Mouse (Mus musculus) embryonic facial prominence, embryonic 14.5 days (tissue): ENCODE measurements at regions not wholly inside any gene's neighbourhood (a gene's known extent, or its start where the extent isn't known, plus 50 kb on each side); places are given as distances from the start of the nearest gene placed in this dataset.

ENCODE experiments used
- ATAC-seq: fragments of 200-750 bp; cut with Nextera tagmentation; 2 replicates; pipeline ENCODE4 v1.8.0; 2017; ENCODE audit warnings: low read depth, moderate number of reproducible peaks, moderate TSS enrichment
- DNase-seq: peaks from one replicate; pipeline ENCODE4 v3.0.0-alpha.2; 2015; ENCODE audit warnings: low spot score
- H3K27ac ChIP-seq: fragments of 300-500 bp; sonication (generic); replicated peaks from 2 replicates; pipeline ENCODE4 v1.5.1; 2014; ENCODE audit warnings: low read depth, mild to moderate bottlenecking, low read length, moderate library complexity
- H3K27me3 ChIP-seq: fragments of 300-500 bp; sonication (generic); replicated peaks from 2 replicates; pipeline ENCODE4 v1.6.1; 2014; ENCODE audit warnings: low read length; ENCODE audit not compliant: control insufficient read depth, insufficient read depth
- H3K36me3 ChIP-seq: fragments of 300-500 bp; sonication (generic); 2 replicates; pipeline ENCODE4 v1.6.1; 2014; ENCODE audit warnings: low read length, mixed read lengths; ENCODE audit not compliant: control insufficient read depth, insufficient read depth
- H3K4me1 ChIP-seq: fragments of 300-500 bp; sonication (generic); 2 replicates; pipeline ENCODE4 v1.6.1; 2014; ENCODE audit warnings: antibody characterized with exemption, low read length; ENCODE audit not compliant: control insufficient read depth, insufficient read depth
- H3K4me2 ChIP-seq: fragments of 300-500 bp; sonication (generic); 2 replicates; pipeline ENCODE4 v1.6.1; 2014; ENCODE audit warnings: low read depth, mild to moderate bottlenecking, low read length, moderate library complexity, mixed read lengths
- H3K4me3 ChIP-seq: fragments of 300-500 bp; sonication (generic); 2 replicates; pipeline ENCODE4 v1.5.1; 2014; ENCODE audit warnings: low read depth, mild to moderate bottlenecking, low read length
- H3K9ac ChIP-seq: fragments of 300-500 bp; sonication (generic); 2 replicates; pipeline ENCODE4 v1.6.1; 2014; ENCODE audit warnings: low read depth, mild to moderate bottlenecking, low read length, moderate library complexity, mixed read lengths
- H3K9me3 ChIP-seq: fragments of 300-500 bp; sonication (generic); 2 replicates; pipeline ENCODE4 v1.6.1; 2016; ENCODE audit warnings: low read length; ENCODE audit not compliant: control insufficient read depth
- WGBS: fragments of 180-500 bp; shearing (Covaris S2); extraction: QIAGEN DNeasy Blood & Tissue Kit; methylation state at CpG from one replicate; pipeline ENCODE4 v1.1.7; 2014; 5-methylcytosine and 5-hydroxymethylcytosine counted together

DNA sequence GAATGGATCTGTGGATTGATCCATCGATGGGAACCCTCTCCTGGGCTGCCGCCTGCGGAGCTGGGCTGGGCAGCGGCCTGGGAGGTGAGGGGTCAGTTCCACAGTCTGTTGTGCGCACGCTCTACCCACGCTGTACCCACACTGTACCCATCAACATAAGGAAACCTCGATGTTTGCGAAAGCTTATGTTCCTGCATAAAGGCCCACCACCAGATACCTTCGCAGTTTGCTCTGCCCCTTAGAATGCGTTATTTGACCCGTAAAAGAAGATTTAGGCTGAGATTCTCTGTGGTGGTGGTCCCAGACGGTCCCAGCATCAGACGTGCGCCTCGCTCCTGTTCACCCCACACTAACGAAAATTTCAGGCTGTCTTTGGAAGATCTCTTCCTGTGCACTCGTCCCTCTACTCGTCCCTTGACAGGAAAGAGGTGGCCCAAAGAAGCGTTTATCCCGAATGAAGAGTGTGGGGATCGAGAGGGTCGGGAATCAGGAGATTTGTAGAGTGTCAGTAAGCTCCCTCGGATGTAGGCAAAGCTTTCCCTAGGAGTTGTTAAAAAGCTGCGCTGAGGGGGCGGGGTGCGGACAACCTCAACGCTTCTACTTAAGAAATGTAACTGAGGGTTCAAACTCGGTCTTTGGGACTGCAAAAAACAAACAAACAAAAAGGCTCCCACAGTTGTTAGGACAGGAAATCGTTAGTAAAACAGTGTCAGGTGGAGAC is 123.9 kb downstream of the Tmem161b start:
- no peak overlapping the region for H3K4me2 ChIP-seq
- H3K36me3 ChIP-seq = no peaks in the 10 kb centered on the region
- peak; percentile 16 for DNase-seq
- peaks cover 3% of the 10 kb centered on the region for H3K4me1 ChIP-seq
- no peak overlapping the region for H3K4me3 ChIP-seq
- WGBS = 2% methylated on average over 30 of the region's 30 CpGs
- H3K9me3 ChIP-seq = no peaks in the 10 kb centered on the region
- no peak overlapping the region for H3K27ac ChIP-seq
- no peak for ATAC-seq
- peaks cover 62% of the 10 kb centered on the region for H3K27me3 ChIP-seq
- no peak overlapping the region for H3K9ac ChIP-seq

DNA sequence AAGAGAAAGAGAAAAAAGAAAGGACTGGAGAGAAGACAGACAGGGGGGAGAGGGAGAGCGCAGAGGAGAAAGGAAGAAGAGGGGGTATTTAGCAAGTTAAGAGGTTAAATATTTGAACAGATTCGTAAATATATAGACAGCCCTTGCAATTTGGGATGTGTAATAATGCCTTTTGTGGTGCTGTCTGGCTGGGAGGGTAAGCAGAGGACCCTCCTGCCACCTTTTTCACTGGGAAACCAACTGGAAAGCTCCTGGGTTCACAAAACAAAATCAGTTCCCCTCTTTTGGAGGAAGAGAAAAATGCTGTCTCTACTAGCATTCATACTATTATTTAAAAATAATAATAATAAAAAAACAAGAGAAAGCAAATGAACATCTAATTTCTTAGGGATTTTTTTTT is 124.5 kb downstream of the Tmem161b start:
- H3K27ac ChIP-seq = no peak overlapping the region
- DNase-seq (no peak), ATAC-seq (no peak)
- H3K27me3 ChIP-seq = peaks cover 62% of the 10 kb centered on the region
- peaks cover 3% of the 10 kb centered on the region for H3K4me1 ChIP-seq
- H3K9ac ChIP-seq = no peak overlapping the region
- WGBS = 0% methylated on average over 2 of the region's 2 CpGs
- no peaks in the 10 kb centered on the region for H3K9me3 ChIP-seq
- H3K4me2 ChIP-seq = no peak overlapping the region
- H3K36me3 ChIP-seq = no peaks in the 10 kb centered on the region
- H3K4me3 ChIP-seq = no peak overlapping the region

DNA sequence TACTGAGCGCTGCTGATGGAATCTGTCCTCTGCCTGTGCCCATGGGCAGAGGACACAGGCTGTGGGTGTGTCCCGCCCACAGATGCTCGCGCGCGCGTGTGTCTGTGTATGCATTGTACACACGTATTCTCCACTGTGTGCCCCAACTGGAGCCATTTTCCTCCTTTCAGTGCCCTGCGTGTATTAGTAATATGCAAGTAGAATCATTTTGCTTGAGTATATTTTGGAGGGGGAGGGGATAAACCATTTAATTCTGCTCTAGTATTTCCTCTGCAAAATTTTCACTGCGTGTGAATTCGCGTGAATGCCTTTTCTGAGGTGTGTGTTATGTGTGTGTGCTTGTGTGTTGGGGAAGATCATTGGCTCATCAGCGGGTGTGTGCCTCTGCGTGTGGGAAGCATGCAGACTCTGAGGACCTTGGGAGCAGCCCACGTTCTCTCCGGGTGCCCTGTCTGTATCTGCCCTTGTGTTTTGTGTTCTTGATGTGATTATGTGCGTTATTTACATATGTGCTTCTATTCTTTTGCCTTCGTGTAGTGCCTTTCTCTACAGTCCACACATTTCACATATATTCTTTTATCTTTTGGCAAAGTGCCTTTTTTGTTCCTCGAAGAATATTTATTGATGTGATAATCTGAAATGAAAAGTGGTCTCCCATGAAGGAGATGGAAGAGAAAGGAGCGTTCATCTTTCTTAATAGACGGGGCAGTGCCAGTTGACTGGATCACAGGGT is 125.3 kb downstream of the Tmem161b start:
- ATAC-seq = no peak
- Histone ChIP-seq H3K27ac (no peak overlapping the region; the same call in 1 of the 2 replicates), H3K9me3 (no peaks in the 10 kb centered on the region), H3K4me2 (peak overlapping the region; percentile 86), H3K4me1 (peaks cover 3% of the 10 kb centered on the region), H3K27me3 (peaks cover 55% of the 10 kb centered on the region), H3K36me3 (no peaks in the 10 kb centered on the region), H3K4me3 (peak overlapping the region; percentile 31), H3K9ac (peak overlapping the region; percentile 32; the same call in 1 of the 2 replicates)
- no peak for DNase-seq
- WGBS = 1% methylated on average over 21 of the region's 21 CpGs

DNA sequence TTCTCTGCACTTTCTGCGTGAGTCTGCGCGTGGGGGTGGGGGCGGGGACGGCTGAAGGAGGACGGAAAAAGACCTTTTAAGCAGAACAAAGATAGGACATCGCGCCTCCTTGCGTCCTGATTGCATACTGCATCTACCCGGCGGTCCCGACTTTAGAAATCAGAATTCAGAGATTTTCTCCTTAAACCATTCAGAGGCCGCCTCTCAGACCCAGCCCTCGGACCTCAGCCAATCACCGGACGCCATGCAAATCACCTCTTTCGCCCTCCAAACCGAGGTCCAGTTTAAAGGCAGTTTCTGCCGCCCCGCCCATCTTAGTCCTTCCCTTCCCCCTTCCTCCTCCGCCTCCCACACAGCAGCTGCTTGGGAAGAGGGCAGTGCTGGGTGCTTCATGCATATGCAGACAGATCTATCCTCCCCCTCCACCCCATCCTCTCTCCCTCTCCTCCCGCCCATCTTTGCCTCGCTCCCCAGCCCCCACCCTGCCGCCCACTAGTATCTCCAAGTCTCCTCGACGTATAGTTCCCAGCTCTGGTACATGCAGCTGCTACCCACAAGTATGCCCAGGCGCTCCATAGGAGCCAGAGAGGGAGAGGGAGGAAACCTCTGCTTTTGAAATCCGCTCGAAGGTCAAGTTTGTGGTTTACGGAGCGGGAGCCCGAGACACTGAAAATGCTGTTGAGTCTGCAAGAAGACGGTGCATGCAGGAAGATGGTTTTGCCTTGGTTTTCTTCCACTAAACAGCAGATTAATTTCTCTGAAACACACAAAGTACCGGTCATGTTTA is 126.0 kb downstream of the Tmem161b start:
- Histone ChIP-seq H3K27ac (no peak overlapping the region; the same call in 1 of the 2 replicates), H3K4me3 (peak overlapping the region; percentile 31), H3K4me2 (peak overlapping the region; percentile 86), H3K4me1 (peaks cover 3% of the 10 kb centered on the region), H3K9me3 (no peaks in the 10 kb centered on the region), H3K9ac (peak overlapping the region; percentile 56; the same call in 1 of the 2 replicates), H3K36me3 (no peaks in the 10 kb centered on the region), H3K27me3 (peaks cover 51% of the 10 kb centered on the region)
- peak; percentile 98 for DNase-seq
- ATAC-seq = peak; percentile 97
- WGBS = under 1% methylated on average over 32 of the region's 34 CpGs

DNA sequence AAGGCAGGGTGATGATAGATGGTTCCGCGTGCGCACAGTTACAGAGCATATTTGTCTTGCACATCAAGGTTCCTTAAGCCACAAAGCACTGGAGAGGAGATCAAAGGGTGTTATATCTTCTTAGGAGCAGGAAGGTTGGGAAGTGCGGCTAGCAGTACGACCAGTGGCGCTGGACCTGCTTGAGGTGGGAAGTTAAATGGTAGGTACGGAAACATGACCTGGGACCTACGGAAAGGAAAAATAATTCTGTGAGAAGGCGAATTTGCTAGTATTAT is 126.5 kb downstream of the Tmem161b start:
- H3K9ac ChIP-seq = peak overlapping the region; percentile 56
- DNase-seq (no peak), ATAC-seq (0 out of 2 replicates have a peak, but pooled peaks have one; percentile 0)
- peak overlapping the region; percentile 86 for H3K4me2 ChIP-seq
- WGBS = under 1% methylated on average over 9 of the region's 9 CpGs
- H3K27me3 ChIP-seq = peaks cover 46% of the 10 kb centered on the region
- no peak overlapping the region; the same call in 1 of the 2 replicates for H3K27ac ChIP-seq
- H3K4me3 ChIP-seq = peak overlapping the region; percentile 31
- H3K4me1 ChIP-seq = peaks cover 3% of the 10 kb centered on the region
- H3K36me3 ChIP-seq = no peaks in the 10 kb centered on the region
- H3K9me3 ChIP-seq = no peaks in the 10 kb centered on the region

DNA sequence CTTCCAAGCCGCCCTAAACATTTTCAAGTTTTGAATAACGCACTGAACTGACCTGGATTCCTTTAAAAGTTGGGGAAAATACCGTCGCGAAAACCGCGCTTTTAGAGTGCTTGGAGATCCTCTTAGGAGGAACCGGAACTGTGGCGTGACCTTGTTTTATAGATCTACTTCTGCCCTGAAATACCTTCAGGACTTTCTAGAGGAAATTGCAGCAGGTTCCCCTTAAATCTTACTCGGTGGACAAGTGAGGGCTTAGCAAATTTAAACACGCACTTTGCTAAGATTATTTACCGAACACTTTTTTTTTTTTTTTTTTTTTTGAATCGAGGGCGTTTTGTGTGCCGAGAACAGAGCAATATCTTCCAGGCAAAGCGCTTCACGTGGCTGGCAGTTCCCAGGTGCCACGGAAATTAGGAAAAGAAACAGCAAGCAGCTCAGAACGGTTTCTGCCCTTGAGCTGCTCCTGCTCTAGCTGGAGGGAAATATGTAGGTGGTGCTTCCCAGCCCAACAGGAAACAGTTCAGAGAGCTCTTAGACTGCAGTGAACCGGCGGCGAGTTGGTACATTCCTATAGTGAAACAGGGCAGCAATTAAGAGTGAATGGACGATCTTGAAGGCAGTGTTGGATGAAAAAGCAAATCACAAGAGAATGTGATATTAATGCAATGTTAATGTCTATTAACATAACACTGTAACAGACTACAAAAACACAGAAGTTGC is 127.1 kb downstream of the Tmem161b start:
- DNase-seq (peak; percentile 73), ATAC-seq (no peak)
- Histone ChIP-seq H3K4me3 (peak overlapping the region; percentile 31), H3K27ac (no peak overlapping the region; the same call in 1 of the 2 replicates), H3K4me1 (peaks cover 3% of the 10 kb centered on the region), H3K9ac (peak overlapping the region; percentile 56), H3K4me2 (peak overlapping the region; percentile 86), H3K36me3 (no peaks in the 10 kb centered on the region), H3K27me3 (peaks cover 41% of the 10 kb centered on the region), H3K9me3 (no peaks in the 10 kb centered on the region)
- WGBS = under 1% methylated on average over 23 of the region's 23 CpGs

GRCm38 (mm10) chr13:84349721-84350040 is 127.6 kb downstream of the Tmem161b start:
- Histone ChIP-seq H3K9ac (no peak overlapping the region; the same call in 1 of the 2 replicates), H3K27ac (no peak overlapping the region), H3K4me2 (peak overlapping the region; percentile 86), H3K4me1 (peaks cover 3% of the 10 kb centered on the region), H3K36me3 (no peaks in the 10 kb centered on the region), H3K27me3 (peaks cover 36% of the 10 kb centered on the region), H3K9me3 (no peaks in the 10 kb centered on the region), H3K4me3 (peak overlapping the region; percentile 31)
- DNase-seq = no peak
- 36% methylated on average over 4 of the region's 4 CpGs for WGBS
- no peak for ATAC-seq

- 50% methylated on average over 5 of the region's 5 CpGs for WGBS
- no peak overlapping the region for H3K4me2 ChIP-seq
- ATAC-seq (no peak), DNase-seq (no peak)
- H3K9me3 ChIP-seq = no peaks in the 10 kb centered on the region
- peaks cover 25% of the 10 kb centered on the region for H3K27me3 ChIP-seq
- H3K9ac ChIP-seq = no peak overlapping the region
- H3K36me3 ChIP-seq = no peaks in the 10 kb centered on the region
- peaks cover 3% of the 10 kb centered on the region for H3K4me1 ChIP-seq
- H3K27ac ChIP-seq = no peak overlapping the region
- no peak overlapping the region for H3K4me3 ChIP-seq
Measured at GRCm38 (mm10) chr13:84350791-84351190, 128.7 kb downstream of the Tmem161b start.
